Mouse (Mus musculus): ENCODE measurements around the gene Tbx5.

DNA sequence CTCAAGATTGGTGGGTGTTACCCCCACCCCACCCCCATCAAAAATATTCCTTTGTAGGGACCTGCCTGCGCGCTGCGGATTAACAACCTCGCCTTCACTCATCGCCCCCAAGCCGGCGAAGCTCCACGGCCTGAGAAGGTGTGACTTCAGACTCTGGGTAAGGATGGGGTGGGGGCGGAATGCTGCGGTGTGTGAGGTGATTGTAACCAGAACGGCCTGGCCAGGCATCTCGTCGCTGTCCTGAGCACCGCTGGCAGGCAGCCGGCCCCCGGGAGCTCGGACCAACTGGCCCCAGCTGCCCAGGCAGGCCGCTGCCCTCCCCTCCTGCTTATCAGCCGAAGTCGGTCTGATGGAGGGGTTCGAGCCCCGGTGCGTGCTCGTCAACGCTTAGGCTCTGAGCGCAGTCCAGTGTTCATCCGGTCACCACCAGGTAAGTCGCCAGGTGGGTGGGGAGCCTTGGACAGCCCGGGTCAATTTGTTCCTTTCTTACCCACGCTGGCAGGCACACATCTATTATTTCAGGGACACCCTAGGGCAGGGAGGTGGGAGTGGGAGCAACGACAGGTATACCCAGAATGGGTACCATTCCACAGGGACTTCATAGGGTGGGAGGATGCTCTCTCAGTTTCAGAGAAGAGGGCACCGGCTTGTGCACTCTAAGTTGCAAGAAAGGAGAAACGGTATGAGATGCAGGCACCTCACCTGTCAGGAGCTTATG is 35.9 kb upstream of the Tbx5 start:
- TF ChIP-seq CTCF (IDR thresholded peaks at IDR 0.05; ENCODE audit: extremely low read depth, insufficient read length, insufficient replicate concordance, low read depth, low read length), result no peak
- no peak for TF ChIP-seq POLR2A (IDR thresholded peaks at IDR 0.05; ENCODE audit: low read depth, low read length)
